In the genomic region with DNA sequence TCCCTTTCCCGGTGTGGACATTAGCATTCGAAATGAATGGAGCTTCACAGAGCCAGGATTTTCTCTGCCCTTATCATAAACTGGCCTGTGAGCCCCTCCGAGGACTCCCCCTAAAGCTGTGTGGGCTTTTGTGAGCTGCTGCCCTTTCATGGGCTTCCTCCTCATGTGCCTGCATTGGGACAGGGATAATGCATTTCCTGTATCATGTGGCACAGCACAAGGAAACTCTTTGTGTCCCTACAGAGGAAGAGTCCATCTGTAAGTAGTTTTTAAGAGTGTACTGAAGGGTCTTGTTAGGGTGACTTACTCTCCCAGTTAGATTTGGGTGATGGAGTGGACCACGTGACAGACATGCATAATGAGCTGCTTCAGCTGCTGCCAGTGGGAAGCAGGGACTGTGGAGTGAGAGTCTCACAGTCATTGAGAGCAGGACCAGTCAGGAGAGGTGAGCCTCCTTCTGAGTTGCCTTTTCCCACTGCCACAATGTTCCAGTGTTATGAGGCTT, we compare ENCODE assay signal across 8 mouse cellular contexts. TPM values are rescaled to one million over a fixed set of nuclear protein-coding genes. Genes with fewer than 3 reads are reported as not detected.
DNase-seq lines count a peak whose midpoint lies in the region; ATAC-seq lines count a peak whose summit lies in the region.
"Had no signal": no experiment of that assay in that cellular context is flagged by ENCODE, and none has a peak within 500 bp of the region (broad histone marks: within the 10 kb centered on the region; RNA-seq: fewer than 3 reads in every experiment).

No protein-coding gene starts in this region.

- H3K4me3 ChIP-seq in lung, embryonic 16.5 days (ENCODE audit: low read length): no peak overlapping the region
- no peak overlapping the region for H3K4me3 ChIP-seq in forebrain, embryonic 13.5 days
- H3K4me3 ChIP-seq in stomach, embryonic 15.5 days (replicated peaks): no peak overlapping the region
- H3K4me3 ChIP-seq: liver, embryonic 13.5 days had no signal

- H3K27me3 ChIP-seq in lung, embryonic 16.5 days (ENCODE audit: control insufficient read depth, insufficient read depth, low read depth, low read length): no peaks in the 10 kb centered on the region
- H3K27me3 ChIP-seq in forebrain, embryonic 13.5 days: no peaks in the 10 kb centered on the region
- no peaks in the 10 kb centered on the region for H3K27me3 ChIP-seq in stomach, embryonic 15.5 days (replicated peaks)
- H3K27me3 ChIP-seq: liver, embryonic 13.5 days had no signal

- DNase-seq in lung, adult 18-20 months: no peak
- DNase-seq in left cerebral cortex, postnatal 4 days: peak; percentile 41
- DNase-seq in cerebellum, adult 18-20 months: no peak
- DNase-seq in heart, postnatal 36 days: no peak
- DNase-seq: liver, embryonic 13.5 days had no signal

- no peaks in the 10 kb centered on the region for H3K9me3 ChIP-seq in lung, embryonic 16.5 days (ENCODE audit: control insufficient read depth, low read length)
- no peaks in the 10 kb centered on the region for H3K9me3 ChIP-seq in forebrain, embryonic 13.5 days (replicated peaks)
- H3K9me3 ChIP-seq in stomach, embryonic 15.5 days: no peaks in the 10 kb centered on the region
- H3K9me3 ChIP-seq: liver, embryonic 13.5 days had no signal

- peak overlapping the region; percentile 10; the same call in 1 of the 2 replicates for H3K9ac ChIP-seq in lung, embryonic 16.5 days (ENCODE audit: low read length)
- H3K9ac ChIP-seq in forebrain, embryonic 13.5 days: peak overlapping the region; percentile 6; the same call in 1 of the 2 replicates
- no peak overlapping the region for H3K9ac ChIP-seq in stomach, embryonic 15.5 days
- H3K9ac ChIP-seq: liver, embryonic 13.5 days had no signal

- ATAC-seq in lung, embryonic 16.5 days (ENCODE audit: low read depth): peak; percentile 67
- ATAC-seq in forebrain, embryonic 13.5 days: peak; percentile 93
- ATAC-seq in stomach, embryonic 15.5 days (ENCODE audit: insufficient read depth, low FRiP score, low read depth): peak; percentile 48; the same call in 1 of the 2 replicates

- peak overlapping the region; percentile 52; the same call in 1 of the 2 replicates for H3K27ac ChIP-seq in lung, embryonic 16.5 days (ENCODE audit: low read length)
- peak overlapping the region; percentile 76 for H3K27ac ChIP-seq in forebrain, embryonic 13.5 days
- peak overlapping the region; percentile 67; the same call in 1 of the 2 replicates for H3K27ac ChIP-seq in stomach, embryonic 15.5 days
- H3K27ac ChIP-seq: liver, embryonic 13.5 days had no signal

- H3K36me3 ChIP-seq in lung, embryonic 16.5 days (ENCODE audit: control insufficient read depth, insufficient read depth, low read length): no peaks in the 10 kb centered on the region
- peaks cover 10% of the 10 kb centered on the region for H3K36me3 ChIP-seq in forebrain, embryonic 13.5 days (ENCODE audit: poor library complexity, severe bottlenecking)
- H3K36me3 ChIP-seq in stomach, embryonic 15.5 days: no peaks in the 10 kb centered on the region
- H3K36me3 ChIP-seq: liver, embryonic 13.5 days had no signal

- 21% methylated on average over 4 of the region's 4 CpGs for whole genome bisulfite sequencing in lung, embryonic 16.5 days
- 1% methylated on average over 4 of the region's 4 CpGs for WGBS in forebrain, embryonic 13.5 days
- WGBS in stomach, embryonic 15.5 days: 27% methylated on average over 4 of the region's 4 CpGs

- peaks cover 16% of the 10 kb centered on the region for H3K4me1 ChIP-seq in lung, embryonic 16.5 days (replicated peaks; ENCODE audit: control insufficient read depth, insufficient read depth, low read length)
- H3K4me1 ChIP-seq in forebrain, embryonic 13.5 days: peaks cover 33% of the 10 kb centered on the region
- peaks cover 8% of the 10 kb centered on the region; the same call in 1 of the 2 replicates for H3K4me1 ChIP-seq in stomach, embryonic 15.5 days
- H3K4me1 ChIP-seq: liver, embryonic 13.5 days had no signal

- intact Hi-C loops in left cerebral cortex, postnatal 4 days (cut with DNase I): no loop called here
- intact Hi-C loops in heart, postnatal 36 days (cut with DNase I): no loop called here

- no peak overlapping the region for H3K4me2 ChIP-seq in lung, embryonic 16.5 days (ENCODE audit: low read depth, low read length)
- 0 out of 2 replicates have a peak overlapping the region, but pooled peaks have one; percentile 21 for H3K4me2 ChIP-seq in forebrain, embryonic 13.5 days
- no peak overlapping the region for H3K4me2 ChIP-seq in stomach, embryonic 15.5 days
- H3K4me2 ChIP-seq: liver, embryonic 13.5 days had no signal

RNA-seq across cellular contexts. Expression of a gene that starts 59.3 kb away (rescaled TPM):
- polyA plus RNA-seq in lung, embryonic 16.5 days (2015; fragmentation: Nextera tagmentation; extraction: Ambion mirVana): 14.6 and 21.2 TPM in 2 replicates
- polyA plus RNA-seq in forebrain, embryonic 13.5 days (2015; fragmentation: Nextera tagmentation; extraction: Ambion mirVana): 17.7 and 21.4 TPM in 2 replicates
- 100 to 1,000 TPM; 117 to 121 TPM for total RNA-seq in left cerebral cortex, postnatal 4 days (2021)
- polyA plus RNA-seq in stomach, embryonic 15.5 days (2015; fragmentation: Nextera tagmentation; extraction: Ambion mirVana): 16.4 and 20.3 TPM in 2 replicates
- 10 to 100 TPM; 14.3 to 17.9 TPM for total RNA-seq in heart, postnatal 36 days (2021)

RNA-seq across cellular contexts. Expression of a gene that starts 59.9 kb away (rescaled TPM):
- 34.2 and 37.9 TPM in 2 replicates for polyA plus RNA-seq in lung, embryonic 16.5 days (2015; fragmentation: Nextera tagmentation; extraction: Ambion mirVana)
- polyA plus RNA-seq in forebrain, embryonic 13.5 days (2015; fragmentation: Nextera tagmentation; extraction: Ambion mirVana): 3.6 and 4.6 TPM in 2 replicates
- 1 to 10 TPM in 1 of 2 experiments, under 1 TPM in 1; 0.52 to 1.5 TPM for total RNA-seq in left cerebral cortex, postnatal 4 days (2021)
- 29.0 and 29.6 TPM in 2 replicates for polyA plus RNA-seq in stomach, embryonic 15.5 days (2015; fragmentation: Nextera tagmentation; extraction: Ambion mirVana)
- total RNA-seq in heart, postnatal 36 days (2021): 1 to 10 TPM; 7.2 to 8.0 TPM
